Mouse (Mus musculus) testis, adult 2 months (tissue): ENCODE results near the gene Mien1. TPM values are rescaled to one million over a fixed set of nuclear protein-coding genes. Genes with fewer than 3 reads are reported as not detected.

Source experiments
- H3K27ac ChIP-seq: fragments of 200-500 bp; 2 replicates; pipeline ENCODE4 v1.5.1; 2012; ENCODE audit warnings: low read depth, low read length; ENCODE audit not compliant: control insufficient read depth, insufficient read depth
- H3K27me3 ChIP-seq: fragments of 200-500 bp; 2 replicates; pipeline ENCODE4 v1.6.1; 2012; ENCODE audit warnings: mild to moderate bottlenecking, low read length, moderate library complexity; ENCODE audit not compliant: control insufficient read depth, insufficient read depth
- H3K36me3 ChIP-seq: fragments of 200-500 bp; 2 replicates; pipeline ENCODE4 v1.6.1; 2012; ENCODE audit warnings: mild to moderate bottlenecking, low read length; ENCODE audit not compliant: control insufficient read depth, insufficient read depth
- H3K4me1 ChIP-seq: fragments of 200-500 bp; 2 replicates; pipeline ENCODE4 v1.6.1; 2012; ENCODE audit warnings: low read length; ENCODE audit not compliant: control insufficient read depth, insufficient read depth
- H3K4me3 ChIP-seq: fragments of 200-500 bp; 2 replicates; pipeline ENCODE4 v1.5.1; 2012; ENCODE audit warnings: low read depth, mild to moderate bottlenecking, low read length, moderate library complexity, mixed read lengths; ENCODE audit not compliant: control insufficient read depth
- CTCF ChIP-seq: fragments of 200-500 bp; IDR thresholded peaks from 2 replicates; pipeline ENCODE4 v1.5.1; 2012; ENCODE audit warnings: low read depth, mild to moderate bottlenecking, inconsistent platforms, low read length, moderate library complexity; ENCODE audit not compliant: control insufficient read depth, insufficient read depth, insufficient replicate concordance
- POLR2A ChIP-seq: fragments of 200-500 bp; IDR thresholded peaks from 2 replicates; pipeline ENCODE4 v1.6.1; 2012; ENCODE audit warnings: low read depth, mild to moderate bottlenecking, inconsistent platforms, low read length, moderate library complexity; ENCODE audit not compliant: control insufficient read depth
- polyA plus RNA-seq: library from polyadenylated mRNA; depleted of rRNA; stranded (reverse); fragments of >200 nt; gene quantifications from 2 replicates; pipeline ENCODE4 v1.2.3, GENCODE M21; 2012

Mien1 gene
- polyA plus RNA-seq, 1 experiment: 53.1 TPM

DNA sequence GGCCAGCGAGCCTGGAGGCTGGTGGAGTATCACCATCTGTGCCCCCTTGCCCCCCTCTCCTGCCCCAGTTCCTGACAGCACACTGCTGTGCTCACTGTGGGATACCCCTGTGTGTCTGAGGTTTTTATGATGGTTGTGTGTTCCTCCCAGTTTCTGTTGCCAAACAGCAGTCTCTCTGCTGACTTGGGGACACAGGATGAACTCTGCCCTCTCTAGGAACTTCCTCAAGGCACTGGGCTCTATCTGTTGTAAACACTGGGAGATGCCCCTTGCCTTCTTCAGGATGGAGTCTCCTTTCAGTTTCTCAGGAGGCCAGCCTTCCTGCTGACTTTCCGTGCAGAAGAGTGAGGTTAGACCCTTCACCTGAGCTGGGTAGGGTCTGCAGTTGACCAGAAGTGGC is 24.6 kb downstream of the Mien1 start:
- H3K4me1 ChIP-seq: peaks cover 12% of the 10 kb centered on the region
- TF ChIP-seq POLR2A (no peak), CTCF (no peak)
- no peak overlapping the region for H3K27ac ChIP-seq
- H3K4me3 ChIP-seq: no peak overlapping the region
- no peaks in the 10 kb centered on the region for H3K36me3 ChIP-seq
- no peaks in the 10 kb centered on the region for H3K27me3 ChIP-seq

DNA sequence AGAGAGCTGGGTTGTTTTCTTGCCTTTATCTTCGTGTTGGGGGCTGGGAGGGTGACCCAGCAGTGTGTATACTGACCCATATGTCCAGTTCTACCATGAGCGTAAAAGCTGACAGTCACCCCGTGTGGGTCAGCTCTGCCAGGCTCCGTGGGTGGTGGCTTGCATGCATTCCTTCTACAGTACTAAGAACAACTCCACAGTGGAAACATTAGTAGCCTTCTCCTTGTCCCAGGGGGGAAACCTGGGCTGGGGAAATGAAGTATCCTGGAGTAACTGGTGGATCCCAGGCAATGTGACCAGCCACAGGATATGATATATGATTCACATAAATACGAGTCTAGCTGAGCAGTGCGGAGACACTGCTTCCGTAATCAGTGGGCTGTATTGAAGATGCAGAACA is 25.1 kb downstream of the Mien1 start:
- Histone ChIP-seq H3K27ac (no peak overlapping the region), H3K4me1 (peaks cover 15% of the 10 kb centered on the region), H3K4me3 (no peak overlapping the region), H3K36me3 (no peaks in the 10 kb centered on the region), H3K27me3 (no peaks in the 10 kb centered on the region)
- no peak for TF ChIP-seq CTCF
- TF ChIP-seq POLR2A: no peak

DNA sequence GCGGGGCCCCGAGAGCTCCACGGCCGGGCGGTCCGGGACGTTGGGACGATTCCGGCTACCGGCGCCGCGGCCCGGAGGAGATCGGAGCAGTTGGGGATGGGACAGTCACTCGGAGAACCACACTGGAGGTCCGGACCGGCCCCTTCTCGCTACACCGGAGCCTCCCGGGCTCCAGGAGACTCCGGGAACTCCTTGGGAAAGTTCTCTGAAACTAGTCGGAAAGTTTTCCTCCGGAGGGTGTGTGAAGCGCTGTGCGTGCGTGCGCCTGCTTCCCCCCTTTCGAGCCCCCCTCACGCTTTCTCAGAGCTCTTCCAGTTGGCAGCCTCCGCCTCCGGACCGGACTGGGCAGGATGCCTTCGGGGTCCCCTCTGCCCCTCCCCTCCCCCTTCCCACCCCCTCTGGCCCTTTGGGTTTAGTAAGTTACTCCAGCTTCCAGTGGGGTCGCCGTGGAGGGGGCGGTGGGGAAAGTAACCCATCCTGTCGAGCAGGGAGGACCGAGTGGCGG is 25.9 kb downstream of the Mien1 start:
- H3K36me3 ChIP-seq: no peaks in the 10 kb centered on the region
- peak overlapping the region; percentile 76 for H3K4me3 ChIP-seq
- H3K4me1 ChIP-seq: peaks cover 16% of the 10 kb centered on the region
- H3K27me3 ChIP-seq: no peaks in the 10 kb centered on the region
- TF ChIP-seq POLR2A (no peak), CTCF (no peak)
- H3K27ac ChIP-seq: no peak overlapping the region

DNA sequence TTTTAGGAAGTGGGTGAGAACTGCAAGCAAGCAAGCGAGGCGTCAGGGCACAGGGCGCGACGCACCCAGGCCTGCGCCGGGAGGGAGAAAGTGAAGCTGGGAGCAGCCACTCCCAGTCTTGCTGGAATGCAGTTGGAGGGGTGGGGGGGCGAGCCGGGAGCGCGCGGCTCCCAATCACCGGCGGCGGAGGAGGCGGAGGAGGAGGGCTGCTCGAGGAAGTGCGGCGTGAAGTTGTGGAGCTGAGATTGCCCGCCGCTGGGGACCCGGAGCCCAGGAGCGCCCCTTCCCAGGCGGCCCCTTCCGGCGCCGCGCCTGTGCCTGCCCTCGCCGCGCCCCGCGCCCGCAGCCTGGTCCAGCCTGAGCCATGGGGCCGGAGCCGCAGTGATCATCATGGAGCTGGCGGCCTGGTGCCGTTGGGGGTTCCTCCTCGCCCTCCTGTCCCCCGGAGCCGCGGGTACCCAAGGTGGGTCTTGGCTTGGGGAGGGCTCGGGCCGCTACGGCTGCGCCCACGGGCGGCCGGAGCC is 26.5 kb downstream of the Mien1 start, which contains the start of gene Erbb2:
TSS of gene Erbb2 (plus strand) at position 198 of the 524 bp plus-strand sequence.
- Histone ChIP-seq H3K27me3 (no peaks in the 10 kb centered on the region), H3K4me1 (peaks cover 16% of the 10 kb centered on the region), H3K36me3 (no peaks in the 10 kb centered on the region), H3K27ac (no peak within 1 kb of the TSS), H3K4me3 (peak within 1 kb of the TSS; percentile 76)
- TF ChIP-seq POLR2A (peak; percentile 40), CTCF (no peak)

DNA sequence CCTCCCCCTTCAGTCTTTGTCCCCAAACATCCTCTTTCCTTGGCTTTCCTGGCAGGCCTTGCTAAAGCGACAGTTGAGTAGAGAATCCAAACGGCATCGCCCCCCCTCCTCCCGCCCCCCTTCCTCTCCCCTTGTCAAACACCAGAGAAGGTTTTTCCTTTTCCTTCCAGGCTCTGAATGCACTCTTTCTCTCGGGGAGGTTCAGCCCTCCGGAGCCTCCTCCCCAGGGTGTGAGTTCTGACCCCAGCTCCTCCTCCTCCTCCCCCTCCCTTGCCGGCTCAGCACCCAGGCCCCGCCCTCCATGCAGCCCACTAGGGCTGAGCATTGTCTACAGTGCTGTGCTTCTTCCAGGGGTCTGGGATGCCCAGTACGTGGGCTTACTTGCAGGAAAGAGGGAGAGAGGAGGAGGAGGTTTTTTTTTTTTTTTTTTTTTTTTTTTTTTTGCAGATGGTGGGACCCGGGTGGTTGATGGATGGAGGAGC is 29.4 kb downstream of the Mien1 start:
- TF ChIP-seq CTCF (no peak), POLR2A (no peak)
- H3K27me3 ChIP-seq: no peaks in the 10 kb centered on the region
- no peak overlapping the region for H3K4me3 ChIP-seq
- no peaks in the 10 kb centered on the region for H3K36me3 ChIP-seq
- H3K4me1 ChIP-seq: peaks cover 16% of the 10 kb centered on the region
- H3K27ac ChIP-seq: no peak overlapping the region

DNA sequence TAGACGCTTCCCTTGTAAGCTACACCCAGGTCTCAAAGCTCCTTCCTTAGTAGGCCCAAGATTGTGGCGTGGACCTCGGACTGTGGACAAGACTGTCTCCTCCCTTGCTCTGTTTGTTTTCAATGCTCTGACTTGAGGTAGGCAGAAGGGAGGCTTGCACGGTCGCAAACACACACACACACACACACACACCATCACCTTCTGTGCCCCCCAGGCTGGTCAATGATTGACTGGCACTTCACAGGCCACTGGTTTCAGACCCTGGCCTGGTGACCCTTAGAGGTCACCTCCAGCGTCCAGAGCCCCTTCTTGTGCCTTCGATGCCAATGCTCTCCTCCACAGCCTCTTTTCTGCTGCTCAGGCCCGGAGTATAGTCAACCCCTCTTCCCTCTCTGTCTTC is 29.9 kb downstream of the Mien1 start:
- H3K4me3 ChIP-seq: no peak overlapping the region
- H3K36me3 ChIP-seq: no peaks in the 10 kb centered on the region
- H3K27ac ChIP-seq: no peak overlapping the region
- H3K4me1 ChIP-seq: peaks cover 16% of the 10 kb centered on the region
- no peak for TF ChIP-seq CTCF
- no peak for TF ChIP-seq POLR2A
- no peaks in the 10 kb centered on the region for H3K27me3 ChIP-seq

DNA sequence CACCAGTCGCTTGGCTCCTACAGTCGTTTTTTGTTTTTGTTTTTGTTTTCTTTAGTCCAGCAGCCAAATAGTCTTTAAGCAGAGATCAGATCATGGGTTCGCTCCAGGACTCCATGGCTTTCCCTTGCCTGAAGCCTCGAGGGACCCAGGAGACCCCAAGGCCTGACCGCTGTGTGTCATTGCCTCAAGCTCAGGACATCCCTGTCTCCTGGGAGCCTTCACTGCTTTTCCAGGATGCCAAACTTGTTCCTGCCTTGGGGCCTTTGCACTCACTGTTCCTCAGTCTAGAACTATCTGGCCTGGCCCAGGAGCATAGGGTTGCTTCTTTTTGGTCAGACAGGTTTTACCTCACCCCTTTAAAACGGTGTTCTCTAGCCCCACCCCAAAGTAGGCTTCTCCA is 32.2 kb downstream of the Mien1 start:
- no peak for TF ChIP-seq CTCF
- TF ChIP-seq POLR2A: no peak
- Histone ChIP-seq H3K4me1 (peaks cover 7% of the 10 kb centered on the region), H3K4me3 (no peak overlapping the region), H3K36me3 (no peaks in the 10 kb centered on the region), H3K27me3 (no peaks in the 10 kb centered on the region), H3K27ac (no peak overlapping the region)
